Mouse (Mus musculus) olfactory bulb, adult 2 months (tissue): Measurements from ENCODE around the gene Otol1. TPM values are rescaled to one million over a fixed set of nuclear protein-coding genes. Genes with fewer than 3 reads are reported as not detected.
A peak's percentile ranks its signal among the peaks of the same experiment; 100 is the strongest.

Experiments
- H3K27ac ChIP-seq: fragments of 200-500 bp; 2 replicates; pipeline ENCODE4 v1.5.1; 2012; ENCODE audit warnings: low read depth, low read length; ENCODE audit not compliant: insufficient read depth
- H3K4me1 ChIP-seq: fragments of 200-500 bp; 2 replicates; pipeline ENCODE4 v1.6.1; 2012; ENCODE audit warnings: low read length; ENCODE audit not compliant: control insufficient read depth, insufficient read depth
- H3K4me3 ChIP-seq: fragments of 200-500 bp; 2 replicates; pipeline ENCODE4 v1.5.1; 2012; ENCODE audit warnings: mild to moderate bottlenecking, low read depth, low read length, moderate library complexity; ENCODE audit not compliant: insufficient read depth
- CTCF ChIP-seq: fragments of 200-500 bp; IDR thresholded peaks from 2 replicates; pipeline ENCODE4 v1.5.1; 2012; ENCODE audit warnings: low read depth, mild to moderate bottlenecking, low read length, moderate library complexity; ENCODE audit not compliant: insufficient read depth
- POLR2A ChIP-seq: fragments of 200-500 bp; IDR thresholded peaks from 2 replicates; pipeline ENCODE4 v1.6.1; 2012; ENCODE audit warnings: mild to moderate bottlenecking, low read depth, low read length, moderate library complexity; ENCODE audit not compliant: insufficient read depth
- WGBS: fragments of 180-500 bp; shearing (Covaris S2); methylation state at CpG from one replicate; pipeline ENCODE4 v1.1.7; 2018; 5-methylcytosine and 5-hydroxymethylcytosine counted together
- polyA plus RNA-seq: library from polyadenylated mRNA; stranded (reverse); fragments of >200 nt; gene quantifications from 2 replicates; pipeline ENCODE4 v1.2.4, GENCODE M21; 2012; ENCODE audit warnings: low replicate concordance; ENCODE audit not compliant: missing spikeins, insufficient read depth, insufficient read length

Gene Otol1
- polyA plus RNA-seq, result not detected in 2 replicates

GRCm38 (mm10) chr3:70007313-70007712, at the start of gene Otol1:
Otol1 (plus strand) TSS chr3:70007613.
- no peak within 1 kb of the TSS for H3K4me3 ChIP-seq
- H3K4me1 ChIP-seq, result 0 out of 2 replicates have a peak, but pooled peaks cover 4% of the 10 kb centered on the region
- no peak within 1 kb of the TSS for H3K27ac ChIP-seq
- TF ChIP-seq CTCF, result no peak
- TF ChIP-seq POLR2A, result no peak
- WGBS, result 88% methylated on average over 4 of the region's 4 CpGs

- Histone ChIP-seq H3K27ac (no peak overlapping the region), H3K4me3 (no peak overlapping the region), H3K4me1 (no peaks in the 10 kb centered on the region)
- WGBS, result 67% methylated on average over 5 of the region's 5 CpGs
- TF ChIP-seq CTCF, result no peak
- TF ChIP-seq POLR2A, result no peak
Observed at GRCm38 (mm10) chr3:69962187-69962586, 45.2 kb upstream of the Otol1 start.

DNA sequence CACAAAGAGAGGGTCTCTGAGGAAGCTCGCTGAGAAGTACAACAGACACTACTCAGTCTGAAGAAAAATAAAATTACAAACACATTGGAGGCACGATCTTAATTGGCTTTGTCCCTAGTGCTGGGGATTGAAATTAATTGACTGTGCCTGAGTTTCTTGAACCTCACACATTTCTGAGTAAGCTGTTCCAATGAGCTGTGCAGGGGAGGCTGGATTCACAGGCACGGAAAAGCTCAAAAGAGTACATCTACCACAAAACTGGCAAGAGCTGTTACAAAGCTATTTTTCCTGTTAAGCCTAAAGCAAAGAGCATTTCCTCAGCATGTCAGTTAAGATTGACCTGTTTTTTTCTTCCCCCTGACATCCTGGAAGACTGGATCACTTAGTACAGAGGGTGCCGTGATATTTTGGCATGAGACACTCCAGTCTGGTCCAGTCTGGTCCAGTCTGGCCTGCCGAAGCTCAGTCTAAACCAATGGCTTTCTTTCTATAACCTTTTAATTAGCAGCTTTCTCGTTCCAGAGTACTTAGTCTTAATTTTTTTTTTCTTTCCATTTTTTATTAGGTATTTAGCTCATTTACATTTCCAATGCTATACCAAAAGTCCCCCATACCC, 35.8 kb upstream of the Otol1 start:
- 33% methylated on average over 6 of the region's 6 CpGs for WGBS
- Histone ChIP-seq H3K4me1 (no peaks in the 10 kb centered on the region), H3K27ac (no peak overlapping the region), H3K4me3 (no peak overlapping the region)
- TF ChIP-seq POLR2A (no peak), CTCF (no peak)

- Histone ChIP-seq H3K4me3 (no peak overlapping the region), H3K4me1 (no peaks in the 10 kb centered on the region), H3K27ac (no peak overlapping the region)
- TF ChIP-seq POLR2A, result no peak
- TF ChIP-seq CTCF, result no peak
Observed at GRCm38 (mm10) chr3:69978092-69978491, 29.3 kb upstream of the Otol1 start.

DNA sequence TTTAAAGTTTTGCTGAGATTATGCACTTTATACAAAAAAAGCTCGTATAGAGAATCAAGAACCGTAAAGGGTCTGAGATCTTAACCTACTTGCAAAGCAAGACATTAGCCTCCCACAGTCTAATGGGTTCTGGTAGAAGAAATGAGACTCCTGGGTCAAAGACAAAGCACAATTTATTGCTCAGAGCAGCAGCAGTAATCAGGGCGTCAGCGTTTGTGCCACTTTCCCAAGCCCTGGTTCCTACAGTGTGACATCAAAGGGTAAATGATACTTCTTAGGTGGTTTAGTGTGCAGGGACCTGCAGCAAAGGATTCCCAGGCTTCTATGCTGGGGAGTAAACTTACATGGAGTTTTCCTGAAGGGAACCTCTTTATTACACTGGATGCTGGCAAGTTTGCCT, 13.6 kb upstream of the Otol1 start:
- H3K4me3 ChIP-seq, result no peak overlapping the region
- no peaks in the 10 kb centered on the region for H3K4me1 ChIP-seq
- H3K27ac ChIP-seq, result no peak overlapping the region
- TF ChIP-seq POLR2A (no peak), CTCF (no peak)
- 35% methylated on average over 4 of the region's 4 CpGs for WGBS

GRCm38 (mm10) chr3:70001540-70001939, 5.9 kb upstream of the Otol1 start:
- no peak overlapping the region for H3K27ac ChIP-seq
- H3K4me3 ChIP-seq, result no peak overlapping the region
- WGBS, result 49% methylated on average over 9 of the region's 9 CpGs
- TF ChIP-seq POLR2A (no peak), CTCF (no peak)
- 0 out of 2 replicates have a peak, but pooled peaks cover 6% of the 10 kb centered on the region for H3K4me1 ChIP-seq

DNA sequence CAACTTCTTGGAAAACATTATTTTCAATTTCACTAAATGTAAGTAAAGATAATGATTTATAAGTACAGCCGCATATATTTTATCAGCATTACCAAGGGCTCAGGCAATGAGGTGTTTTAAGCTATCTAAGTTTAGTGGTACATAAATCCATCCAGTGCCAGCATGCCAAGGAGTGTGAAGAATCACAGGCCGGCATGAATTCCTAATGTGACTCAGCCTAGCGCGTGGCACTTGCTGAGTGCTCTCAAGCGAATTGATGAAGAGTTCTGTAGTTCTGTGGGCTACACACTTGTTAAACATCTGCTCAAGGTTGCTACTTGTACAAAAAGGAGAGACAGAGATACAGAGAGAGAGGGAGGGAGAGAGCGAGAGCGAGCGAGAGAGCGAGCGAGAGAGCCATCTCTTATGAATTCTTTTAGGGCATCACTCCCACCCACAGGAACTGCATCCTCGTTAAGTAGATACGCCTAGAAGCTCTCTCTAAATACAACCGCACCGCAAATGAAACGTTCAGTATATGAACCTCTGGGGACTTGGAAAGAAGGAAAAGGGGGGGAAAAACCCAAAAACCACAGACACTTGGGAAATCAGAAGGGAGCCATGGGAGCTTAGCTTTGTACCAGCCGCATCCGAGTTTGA, 4.2 kb upstream of the Otol1 start:
- Histone ChIP-seq H3K4me1 (0 out of 2 replicates have a peak, but pooled peaks cover 6% of the 10 kb centered on the region), H3K27ac (no peak overlapping the region), H3K4me3 (no peak overlapping the region)
- WGBS, result 65% methylated on average over 17 of the region's 17 CpGs
- TF ChIP-seq CTCF, result no peak
- no peak for TF ChIP-seq POLR2A

GRCm38 (mm10) chr3:70003955-70004354, 3.5 kb upstream of the Otol1 start:
- WGBS, result 58% methylated on average over 7 of the region's 7 CpGs
- Histone ChIP-seq H3K4me1 (0 out of 2 replicates have a peak, but pooled peaks cover 6% of the 10 kb centered on the region), H3K27ac (no peak overlapping the region), H3K4me3 (no peak overlapping the region)
- 0 out of 2 replicates have a peak, but pooled peaks have one; percentile 13 for TF ChIP-seq CTCF
- TF ChIP-seq POLR2A, result no peak

GRCm38 (mm10) chr3:70004379-70004778, 3.0 kb upstream of the Otol1 start:
- Histone ChIP-seq H3K27ac (no peak overlapping the region), H3K4me1 (0 out of 2 replicates have a peak, but pooled peaks cover 6% of the 10 kb centered on the region), H3K4me3 (no peak overlapping the region)
- TF ChIP-seq POLR2A (no peak), CTCF (no peak)
- 69% methylated on average over 8 of the region's 8 CpGs for WGBS

DNA sequence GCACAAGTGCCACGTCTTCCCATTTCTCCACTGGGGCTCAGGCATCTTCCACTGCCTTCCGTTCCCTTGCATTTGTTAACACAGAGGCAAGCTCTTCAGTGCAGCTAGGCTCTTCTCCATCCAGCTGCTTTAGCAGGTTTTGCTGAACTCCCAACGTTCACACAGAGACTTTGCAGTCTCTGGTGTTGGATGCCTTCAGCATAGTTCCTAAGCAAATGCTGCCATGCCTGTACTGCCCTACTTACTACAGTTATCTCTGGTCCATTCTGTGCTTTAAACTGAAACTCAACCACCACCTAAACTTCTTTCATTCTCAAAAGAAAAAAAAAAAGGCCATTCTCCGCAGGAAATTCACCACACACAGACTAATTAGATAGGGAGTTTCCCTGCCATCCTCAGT, 5.2 kb downstream of the Otol1 start:
- 77% methylated on average over 4 of the region's 4 CpGs for WGBS
- Histone ChIP-seq H3K4me3 (no peak overlapping the region), H3K4me1 (no peaks in the 10 kb centered on the region), H3K27ac (no peak overlapping the region)
- TF ChIP-seq CTCF (no peak), POLR2A (no peak)
